Mouse (Mus musculus) liver, embryonic 15.5 days (tissue): ENCODE measurements around the gene Asb8. TPM values are rescaled to one million over a fixed set of nuclear protein-coding genes. Genes with fewer than 3 reads are reported as not detected.
A peak's percentile ranks its signal among the peaks of the same experiment; 100 is the strongest.

Source experiments
- ATAC-seq: fragments of 200-750 bp; cut with Nextera tagmentation; 2 replicates; pipeline ENCODE4 v1.8.0; 2017; ENCODE audit warnings: moderate number of reproducible peaks, mild to moderate bottlenecking, moderate library complexity; ENCODE audit not compliant: insufficient read depth
- H3K27ac ChIP-seq: fragments of 300-500 bp; sonication (generic); replicated peaks from 2 replicates; pipeline ENCODE4 v1.5.1; 2015; ENCODE audit warnings: mild to moderate bottlenecking, inconsistent platforms
- H3K27me3 ChIP-seq: fragments of 300-500 bp; sonication (generic); 2 replicates; pipeline ENCODE4 v1.6.1; 2015; ENCODE audit warnings: mild to moderate bottlenecking, inconsistent platforms
- H3K36me3 ChIP-seq: fragments of 300-500 bp; sonication (generic); replicated peaks from 2 replicates; pipeline ENCODE4 v1.6.1; 2015; ENCODE audit warnings: moderate library complexity, mild to moderate bottlenecking, inconsistent platforms
- H3K4me1 ChIP-seq: fragments of 300-500 bp; sonication (generic); replicated peaks from 2 replicates; pipeline ENCODE4 v1.6.1; 2015; ENCODE audit warnings: inconsistent platforms
- H3K4me2 ChIP-seq: fragments of 300-500 bp; sonication (generic); 2 replicates; pipeline ENCODE4 v1.6.1; 2015; ENCODE audit warnings: moderate library complexity, mild to moderate bottlenecking, inconsistent platforms
- H3K4me3 ChIP-seq: fragments of 300-500 bp; sonication (generic); replicated peaks from 2 replicates; pipeline ENCODE4 v1.5.1; 2015; ENCODE audit warnings: mild to moderate bottlenecking, inconsistent platforms
- H3K9ac ChIP-seq: fragments of 300-500 bp; sonication (generic); 2 replicates; pipeline ENCODE4 v1.6.1; 2015; ENCODE audit warnings: moderate library complexity, mild to moderate bottlenecking, inconsistent platforms
- H3K9me3 ChIP-seq: fragments of 300-500 bp; sonication (generic); replicated peaks from 2 replicates; pipeline ENCODE4 v1.6.1; 2016; ENCODE audit warnings: inconsistent platforms
- WGBS: fragments of 180-500 bp; shearing (Covaris S2); methylation state at CpG from one replicate; pipeline ENCODE4 v1.1.7; 2015; ENCODE audit warnings: mixed read lengths; ENCODE audit not compliant: insufficient replicate concordance; 5-methylcytosine and 5-hydroxymethylcytosine counted together
- polyA plus RNA-seq: library from polyadenylated mRNA; unstranded; fragments of >200 nt; fragmentation: Nextera tagmentation; extraction: Ambion mirVana; gene quantifications from 2 replicates; pipeline ENCODE4 v1.2.1, GENCODE M21; 2015

The Asb8 gene
- polyA plus RNA-seq, 1 experiment from 2014 or later = 20.4 TPM

GRCm38 (mm10) chr15:98155272-98155671 is 10.2 kb downstream of the Asb8 start:
- H3K4me3 ChIP-seq = no peak overlapping the region
- H3K27me3 ChIP-seq = no peaks in the 10 kb centered on the region
- no peak overlapping the region for H3K4me2 ChIP-seq
- no peak for ATAC-seq
- H3K9ac ChIP-seq = no peak overlapping the region
- H3K27ac ChIP-seq = no peak overlapping the region
- WGBS = 75% methylated on average over 5 of the region's 5 CpGs
- no peaks in the 10 kb centered on the region for H3K9me3 ChIP-seq
- no peaks in the 10 kb centered on the region for H3K36me3 ChIP-seq
- no peaks in the 10 kb centered on the region for H3K4me1 ChIP-seq

- H3K27me3 ChIP-seq = no peaks in the 10 kb centered on the region
- H3K4me1 ChIP-seq = no peaks in the 10 kb centered on the region
- no peak for ATAC-seq
- H3K36me3 ChIP-seq = no peaks in the 10 kb centered on the region
- WGBS = 68% methylated on average over 3 of the region's 3 CpGs
- no peak overlapping the region for H3K4me2 ChIP-seq
- no peaks in the 10 kb centered on the region for H3K9me3 ChIP-seq
- no peak overlapping the region for H3K27ac ChIP-seq
- H3K9ac ChIP-seq = no peak overlapping the region
- H3K4me3 ChIP-seq = no peak overlapping the region
Observed at GRCm38 (mm10) chr15:98154631-98155030, 10.8 kb downstream of the Asb8 start.

- no peak overlapping the region for H3K9ac ChIP-seq
- no peaks in the 10 kb centered on the region for H3K36me3 ChIP-seq
- no peak overlapping the region for H3K4me3 ChIP-seq
- H3K27me3 ChIP-seq = no peaks in the 10 kb centered on the region
- WGBS = 45% methylated on average over 4 of the region's 4 CpGs
- no peak overlapping the region for H3K4me2 ChIP-seq
- H3K4me1 ChIP-seq = no peaks in the 10 kb centered on the region
- H3K9me3 ChIP-seq = no peaks in the 10 kb centered on the region
- ATAC-seq = no peak
- no peak overlapping the region for H3K27ac ChIP-seq
Observed at GRCm38 (mm10) chr15:98154146-98154545, 11.3 kb downstream of the Asb8 start.

- no peaks in the 10 kb centered on the region for H3K27me3 ChIP-seq
- H3K9ac ChIP-seq = no peak overlapping the region
- no peak overlapping the region for H3K27ac ChIP-seq
- no peak overlapping the region for H3K4me2 ChIP-seq
- H3K4me3 ChIP-seq = no peak overlapping the region
- ATAC-seq = no peak
- no peaks in the 10 kb centered on the region for H3K9me3 ChIP-seq
- 32% methylated on average over 3 of the region's 3 CpGs for WGBS
- H3K4me1 ChIP-seq = no peaks in the 10 kb centered on the region
- no peaks in the 10 kb centered on the region for H3K36me3 ChIP-seq
Observed at GRCm38 (mm10) chr15:98153625-98154024, 11.8 kb downstream of the Asb8 start.

GRCm38 (mm10) chr15:98152916-98153315 is 12.5 kb downstream of the Asb8 start:
- WGBS = 78% methylated on average over 7 of the region's 7 CpGs
- Histone ChIP-seq H3K27me3 (no peaks in the 10 kb centered on the region), H3K9ac (no peak overlapping the region), H3K27ac (no peak overlapping the region), H3K4me2 (no peak overlapping the region), H3K4me1 (no peaks in the 10 kb centered on the region), H3K36me3 (no peaks in the 10 kb centered on the region), H3K9me3 (no peaks in the 10 kb centered on the region), H3K4me3 (no peak overlapping the region)
- ATAC-seq = no peak

- Histone ChIP-seq H3K4me1 (peaks cover 16% of the 10 kb centered on the region), H3K9me3 (no peaks in the 10 kb centered on the region), H3K9ac (no peak overlapping the region), H3K27ac (no peak overlapping the region), H3K4me2 (no peak overlapping the region), H3K36me3 (no peaks in the 10 kb centered on the region), H3K4me3 (no peak overlapping the region), H3K27me3 (no peaks in the 10 kb centered on the region)
- WGBS = 60% methylated on average over 10 of the region's 10 CpGs
- no peak for ATAC-seq
Observed at GRCm38 (mm10) chr15:98149166-98149602, 16.2 kb downstream of the Asb8 start.

- no peak overlapping the region for H3K4me2 ChIP-seq
- 71% methylated on average over 3 of the region's 3 CpGs for WGBS
- ATAC-seq = no peak
- H3K27ac ChIP-seq = no peak overlapping the region
- H3K9me3 ChIP-seq = no peaks in the 10 kb centered on the region
- no peaks in the 10 kb centered on the region for H3K27me3 ChIP-seq
- no peak overlapping the region for H3K9ac ChIP-seq
- no peaks in the 10 kb centered on the region for H3K36me3 ChIP-seq
- H3K4me1 ChIP-seq = peaks cover 19% of the 10 kb centered on the region
- H3K4me3 ChIP-seq = no peak overlapping the region
Observed at GRCm38 (mm10) chr15:98148356-98148755, 17.1 kb downstream of the Asb8 start.

- ATAC-seq = peak; percentile 95
- Histone ChIP-seq H3K4me1 (peaks cover 19% of the 10 kb centered on the region), H3K27ac (peak overlapping the region; percentile 70), H3K9me3 (no peaks in the 10 kb centered on the region), H3K27me3 (no peaks in the 10 kb centered on the region), H3K36me3 (peaks cover 13% of the 10 kb centered on the region), H3K4me3 (peak overlapping the region; percentile 75), H3K9ac (peak overlapping the region; percentile 86), H3K4me2 (peak overlapping the region; percentile 82)
- under 1% methylated on average over 38 of the region's 38 CpGs for WGBS
Observed at GRCm38 (mm10) chr15:98145559-98146181, 19.8 kb downstream of the Asb8 start.

GRCm38 (mm10) chr15:98144861-98145507 is 20.4 kb downstream of the Asb8 start:
- Histone ChIP-seq H3K36me3 (peaks cover 20% of the 10 kb centered on the region), H3K4me2 (peak overlapping the region; percentile 82), H3K4me1 (peaks cover 19% of the 10 kb centered on the region), H3K4me3 (peak overlapping the region; percentile 75), H3K27me3 (no peaks in the 10 kb centered on the region), H3K27ac (peak overlapping the region; percentile 70), H3K9me3 (no peaks in the 10 kb centered on the region), H3K9ac (peak overlapping the region; percentile 86)
- WGBS = 1% methylated on average over 35 of the region's 36 CpGs
- peak; percentile 68 for ATAC-seq

GRCm38 (mm10) chr15:98142515-98142914 is 22.9 kb downstream of the Asb8 start:
- no peaks in the 10 kb centered on the region for H3K9me3 ChIP-seq
- peaks cover 36% of the 10 kb centered on the region for H3K36me3 ChIP-seq
- H3K4me1 ChIP-seq = peaks cover 19% of the 10 kb centered on the region
- H3K4me2 ChIP-seq = no peak overlapping the region
- H3K27me3 ChIP-seq = no peaks in the 10 kb centered on the region
- H3K9ac ChIP-seq = no peak overlapping the region
- WGBS = 87% methylated on average over 10 of the region's 10 CpGs
- no peak overlapping the region for H3K27ac ChIP-seq
- H3K4me3 ChIP-seq = no peak overlapping the region
- no peak for ATAC-seq

GRCm38 (mm10) chr15:98140809-98141208 is 24.6 kb downstream of the Asb8 start:
- ATAC-seq = no peak
- no peak overlapping the region for H3K27ac ChIP-seq
- no peak overlapping the region for H3K9ac ChIP-seq
- H3K4me2 ChIP-seq = no peak overlapping the region
- H3K36me3 ChIP-seq = peaks cover 52% of the 10 kb centered on the region
- H3K4me3 ChIP-seq = no peak overlapping the region
- no peaks in the 10 kb centered on the region for H3K9me3 ChIP-seq
- no peaks in the 10 kb centered on the region for H3K27me3 ChIP-seq
- H3K4me1 ChIP-seq = peaks cover 15% of the 10 kb centered on the region
- WGBS = 85% methylated on average over 5 of the region's 5 CpGs
